Mouse (Mus musculus) yolk sac, embryonic 10.5 days (tissue): ENCODE measurements around the gene Gpr4.
A peak's percentile ranks its signal among the peaks of the same experiment; 100 is the strongest.

Experiments
- DNase-seq: peaks from one replicate; pipeline ENCODE4 v3.0.0-alpha.2; 2017; ENCODE audit warnings: low spot score

The Gpr4 gene

DNA sequence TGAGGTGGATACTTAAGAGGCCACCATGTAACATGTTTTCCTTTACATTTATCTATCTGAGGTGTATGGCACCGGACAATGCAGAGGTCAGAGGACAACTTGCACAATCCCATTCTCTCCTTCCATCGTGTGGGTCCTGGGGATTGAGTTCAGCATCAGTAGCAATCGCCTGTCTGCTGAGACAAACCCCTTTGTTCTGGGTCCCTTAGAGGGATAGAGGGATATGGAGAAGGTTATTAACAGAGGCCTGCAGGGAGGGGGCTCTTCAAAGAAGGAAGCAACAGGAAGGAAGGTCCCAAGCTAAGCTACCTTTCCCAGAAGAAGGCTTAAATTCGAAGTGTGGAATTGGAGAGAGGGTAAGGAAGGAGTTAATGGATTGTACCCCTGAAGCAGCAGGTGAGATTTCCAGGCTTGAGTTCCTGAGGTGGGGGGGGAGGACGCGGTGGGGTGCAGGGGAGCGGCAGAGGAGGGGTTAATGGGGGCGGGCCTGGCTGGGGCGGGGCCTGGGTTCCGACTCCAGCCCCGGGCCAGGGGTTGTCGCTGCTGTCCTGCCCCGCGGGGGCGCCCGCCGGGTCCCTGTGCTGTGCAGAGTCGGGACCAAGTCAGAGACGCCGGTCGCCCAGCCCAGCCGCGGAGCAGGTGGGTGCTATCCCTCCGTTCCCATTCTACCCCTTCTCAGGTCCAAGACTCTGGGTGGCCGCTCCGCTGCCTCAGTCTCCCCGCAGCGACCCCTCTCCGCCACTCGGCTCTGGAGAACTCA lies at the start of gene Gpr4:
Gene Gpr4 (plus strand): TSS at position 543 of the 760 bp plus-strand sequence.
- no peak for DNase-seq

DNA sequence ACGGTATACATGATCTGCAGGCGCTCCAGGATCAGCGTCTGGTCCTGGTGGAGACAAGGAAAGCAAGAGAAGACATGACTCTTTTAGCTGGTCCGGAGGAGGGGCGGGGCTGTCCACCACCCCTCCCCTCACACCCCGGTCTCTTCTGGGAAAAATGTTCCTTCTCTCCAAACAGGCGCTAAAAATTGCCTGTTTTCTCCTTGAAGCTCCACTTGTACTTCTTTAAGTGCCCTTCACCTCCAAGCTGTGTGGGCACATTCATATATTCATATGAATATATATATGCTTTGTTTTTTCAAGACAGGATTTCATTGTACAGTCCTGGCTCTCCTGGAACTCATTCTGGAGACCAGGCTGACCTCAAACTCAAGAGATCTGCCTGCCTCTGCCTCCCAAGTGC lies 49.4 kb upstream of the Gpr4 start:
- no peak for DNase-seq

DNA sequence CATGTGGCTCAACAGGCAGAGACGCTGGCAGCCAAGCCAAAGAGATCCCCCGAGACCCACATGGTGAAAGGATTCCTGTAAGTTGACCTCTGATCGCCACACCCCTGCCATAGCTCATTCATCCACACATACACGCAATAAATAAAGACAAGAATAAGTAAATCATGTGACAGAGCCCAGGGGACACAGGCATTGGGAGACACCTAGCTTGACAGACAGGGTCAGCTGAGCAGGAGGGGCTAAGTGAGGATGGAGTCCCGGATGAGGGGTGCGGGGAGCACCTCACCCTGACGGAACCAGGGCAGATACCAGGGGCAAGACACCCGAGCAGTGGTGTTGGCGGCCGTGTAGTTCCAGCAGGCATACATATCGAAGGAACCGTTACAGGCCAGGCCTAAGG lies 48.6 kb upstream of the Gpr4 start:
- DNase-seq = no peak

DNA sequence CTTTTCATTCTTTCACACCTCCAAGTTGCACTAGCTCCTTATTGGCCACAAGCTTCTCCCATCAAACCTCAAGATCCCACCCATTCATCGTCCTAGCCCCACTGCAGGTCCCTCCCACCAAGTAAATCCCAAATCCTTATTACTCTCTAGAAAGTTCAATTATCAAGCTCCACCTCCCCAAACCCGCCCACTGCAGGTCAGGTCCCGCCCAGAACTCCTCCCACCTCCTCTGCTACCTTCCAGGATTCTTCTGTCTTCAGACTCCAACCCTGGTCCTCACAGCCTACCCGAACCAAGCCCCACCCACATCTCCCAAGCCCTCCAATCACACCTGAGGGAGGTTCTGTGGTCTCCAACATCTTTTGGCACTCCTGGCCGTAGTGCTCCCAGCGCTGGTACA lies 48.1 kb upstream of the Gpr4 start:
- peak; percentile 39 for DNase-seq

DNA sequence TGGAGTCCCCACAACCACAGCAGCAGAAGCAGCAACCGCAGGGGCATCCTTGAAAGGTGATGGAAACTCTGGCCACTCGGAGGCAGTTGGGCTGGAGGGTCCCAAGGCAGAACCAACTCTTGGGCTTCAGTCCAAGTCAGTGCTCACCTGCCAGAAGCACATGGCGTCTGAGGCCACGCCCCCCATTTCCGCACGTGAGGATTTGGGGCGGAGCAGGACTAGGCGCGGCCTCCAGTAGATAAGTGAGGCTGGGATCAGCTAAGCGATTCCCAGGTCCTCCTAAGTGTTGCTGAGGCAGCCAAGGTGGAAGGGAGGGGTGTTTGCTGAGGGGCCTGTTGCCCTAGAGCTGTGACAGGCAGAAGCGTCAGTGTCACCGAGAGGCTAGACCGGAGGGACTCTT lies 47.4 kb upstream of the Gpr4 start:
- peak; percentile 58 for DNase-seq

DNA sequence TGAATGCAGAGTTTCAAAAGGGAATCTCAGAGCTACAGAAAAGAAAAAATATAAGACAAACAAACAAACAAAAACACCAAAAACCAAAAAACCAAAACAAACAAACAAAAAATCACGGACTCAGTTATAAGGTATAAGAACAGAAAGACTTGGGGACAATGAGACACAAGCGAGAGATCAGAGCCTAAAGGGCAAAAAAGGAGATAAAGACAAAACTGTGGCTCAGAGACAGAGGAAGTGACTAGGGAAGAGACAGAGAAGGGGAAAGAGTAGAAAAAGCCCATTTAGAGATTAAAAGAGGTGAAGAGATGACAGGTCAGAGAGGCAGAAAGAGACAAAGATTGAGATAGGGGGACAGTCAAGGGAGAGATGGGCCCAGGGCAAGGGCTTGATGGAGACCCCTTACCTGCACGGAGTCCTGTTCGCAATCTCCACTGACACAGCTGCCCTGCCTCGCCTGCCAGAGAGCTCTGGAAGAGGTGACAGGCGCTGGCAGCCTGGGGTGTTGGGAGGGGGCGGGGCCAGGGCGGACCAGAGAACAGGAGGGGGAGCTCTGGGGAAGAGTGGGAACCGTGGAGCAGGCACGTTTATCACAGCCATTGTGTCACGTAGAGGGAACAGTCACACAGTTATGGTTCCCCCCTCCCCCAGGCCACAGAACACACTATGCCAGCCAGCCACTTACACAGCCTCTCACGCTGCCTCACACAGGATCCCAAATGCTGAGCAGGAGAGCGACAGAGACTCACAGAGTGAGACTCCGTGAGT lies 46.5 kb upstream of the Gpr4 start, which contains the start of gene Gipr:
Gene Gipr (minus strand): TSS at position 472 of the 768 bp plus-strand sequence.
- DNase-seq = no peak

DNA sequence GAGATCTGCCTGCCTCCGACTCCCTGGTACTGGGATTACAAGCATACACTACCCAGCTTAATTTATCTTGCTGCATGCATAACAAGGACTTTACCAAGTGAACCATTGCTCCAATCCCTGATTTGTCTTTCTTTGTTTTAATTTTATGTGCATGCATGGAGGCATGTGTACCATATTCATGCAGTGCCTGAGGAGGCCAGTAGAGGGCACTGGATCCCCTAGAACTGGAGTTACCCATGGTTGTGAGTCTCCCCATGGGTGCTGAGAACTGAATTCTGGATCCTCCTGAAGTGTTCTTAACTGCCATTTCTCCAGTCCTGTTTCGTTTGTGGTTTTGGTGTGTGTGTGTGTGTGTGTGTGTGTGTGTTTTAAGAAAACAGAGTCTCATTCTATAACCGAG lies 45.3 kb upstream of the Gpr4 start:
- DNase-seq = no peak

DNA sequence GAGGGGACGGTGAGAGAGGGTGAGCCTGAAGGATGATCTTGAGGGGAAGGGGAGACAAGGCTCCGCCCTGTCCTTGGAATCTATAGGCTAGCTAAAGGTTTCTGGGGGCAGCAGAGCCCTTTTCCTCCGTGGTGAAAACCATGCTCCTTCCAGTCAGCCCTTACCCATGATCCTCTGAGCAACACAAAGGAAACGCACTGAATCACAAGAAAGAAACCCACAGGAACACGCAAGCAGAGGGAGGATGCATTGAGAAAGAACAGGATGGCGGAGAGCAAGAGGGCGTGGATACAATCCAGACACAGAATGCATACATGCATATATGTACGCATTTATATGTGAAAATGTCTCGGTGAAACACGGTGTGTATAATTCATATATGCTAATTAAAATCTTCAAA lies 42.8 kb upstream of the Gpr4 start:
- DNase-seq = no peak

DNA sequence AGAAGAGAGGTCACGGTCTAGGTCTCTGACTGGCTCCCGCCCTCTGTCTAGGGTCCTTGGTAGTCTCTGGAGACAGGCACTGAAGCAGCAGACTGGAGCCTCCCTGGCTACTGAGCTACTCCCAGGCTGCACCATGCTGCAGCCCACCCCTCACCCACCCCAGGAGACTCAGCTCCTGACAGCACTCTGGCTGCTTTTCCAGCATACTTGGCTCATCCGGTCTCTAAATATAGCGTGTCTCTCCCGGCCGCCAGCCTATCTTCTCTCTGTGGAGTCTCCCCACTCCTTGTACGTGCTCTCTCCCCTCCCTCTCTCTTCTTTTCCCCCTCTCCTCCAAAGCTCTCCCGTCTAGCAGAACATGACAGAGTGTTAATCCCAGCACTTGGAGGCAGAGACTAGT lies 42.2 kb upstream of the Gpr4 start:
- DNase-seq = no peak

DNA sequence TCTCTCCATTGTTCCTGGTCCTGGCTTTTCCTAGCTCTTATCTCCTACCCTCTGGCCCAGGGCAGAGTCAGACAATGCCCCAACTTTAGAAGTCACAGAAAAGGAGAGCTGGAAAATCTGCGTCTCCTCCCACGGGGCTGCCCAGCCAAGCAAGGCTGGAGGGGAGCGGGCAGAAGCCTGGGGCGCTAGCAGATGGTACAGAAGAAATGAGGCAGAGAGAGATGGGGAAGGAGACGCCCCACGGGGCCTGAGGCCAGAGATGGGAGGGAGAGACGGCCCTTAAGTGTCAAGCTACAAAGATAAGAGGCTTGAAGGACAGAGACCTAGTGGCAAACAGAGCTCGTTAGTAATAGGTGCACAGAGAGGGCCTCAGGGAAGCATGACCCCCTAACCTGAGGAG lies 40.5 kb upstream of the Gpr4 start:
- DNase-seq = no peak

DNA sequence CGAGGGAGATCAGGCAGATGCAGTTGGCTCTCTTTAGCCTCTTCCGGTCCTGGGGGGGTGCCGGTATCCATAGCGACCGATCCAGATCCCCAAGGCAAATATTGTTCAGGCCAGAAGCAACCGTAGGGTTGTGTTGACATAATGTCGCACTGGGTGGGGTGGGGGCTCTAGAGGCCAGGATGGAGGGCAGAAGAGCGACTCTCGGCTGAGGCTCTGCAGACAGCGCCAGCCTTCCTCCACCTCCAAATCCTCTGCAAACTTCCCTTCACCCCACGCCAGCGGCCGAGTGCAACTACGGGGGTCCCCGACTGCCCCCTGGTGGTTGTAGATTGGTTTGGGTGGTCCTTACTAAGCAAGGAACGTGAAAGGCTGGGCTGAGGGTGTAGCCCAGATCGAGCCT lies 39.5 kb upstream of the Gpr4 start:
- DNase-seq = peak; percentile 63

DNA sequence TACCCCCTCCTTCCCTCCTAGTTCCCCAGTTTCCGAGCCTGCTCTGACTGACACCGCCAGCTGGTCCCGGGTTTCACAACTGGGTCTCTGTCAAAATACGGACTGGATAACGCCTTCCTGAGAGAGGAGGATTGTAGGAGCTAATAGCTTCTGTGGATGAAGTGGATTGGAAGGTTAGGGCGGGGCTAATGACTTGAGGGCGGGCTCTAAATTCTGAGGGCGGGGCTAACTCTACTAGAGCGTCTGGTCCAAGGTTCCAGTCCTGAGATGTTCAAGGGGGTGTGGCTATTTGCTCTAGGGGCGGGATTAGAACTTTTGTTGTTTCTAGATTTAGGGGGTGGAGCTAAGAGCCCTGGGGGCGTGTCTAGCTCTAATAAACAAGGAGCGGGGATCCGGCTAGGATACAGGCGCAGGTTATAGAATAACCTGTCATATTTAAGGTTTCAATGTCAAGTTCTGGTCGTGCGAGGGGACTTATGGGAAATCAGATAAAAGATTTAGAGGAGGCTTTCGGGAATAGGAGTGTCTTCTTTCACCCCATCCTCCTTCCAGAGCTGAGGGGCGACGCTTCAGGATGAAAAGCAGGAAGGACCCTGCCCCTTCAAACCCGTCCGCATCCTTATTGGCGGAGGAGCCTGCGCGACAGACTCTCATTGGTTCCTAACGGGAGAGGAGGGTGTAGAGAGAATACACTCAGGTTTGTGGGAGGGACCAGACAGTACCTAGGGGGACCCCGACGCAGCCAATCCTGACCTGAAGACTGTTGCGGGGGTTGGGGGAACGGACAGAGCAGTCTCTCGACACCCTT lies 36.4 kb upstream of the Gpr4 start, which contains the start of gene Eml2:
Gene Eml2 (plus strand): TSS at position 714 of the 808 bp plus-strand sequence.
- DNase-seq = no peak

DNA sequence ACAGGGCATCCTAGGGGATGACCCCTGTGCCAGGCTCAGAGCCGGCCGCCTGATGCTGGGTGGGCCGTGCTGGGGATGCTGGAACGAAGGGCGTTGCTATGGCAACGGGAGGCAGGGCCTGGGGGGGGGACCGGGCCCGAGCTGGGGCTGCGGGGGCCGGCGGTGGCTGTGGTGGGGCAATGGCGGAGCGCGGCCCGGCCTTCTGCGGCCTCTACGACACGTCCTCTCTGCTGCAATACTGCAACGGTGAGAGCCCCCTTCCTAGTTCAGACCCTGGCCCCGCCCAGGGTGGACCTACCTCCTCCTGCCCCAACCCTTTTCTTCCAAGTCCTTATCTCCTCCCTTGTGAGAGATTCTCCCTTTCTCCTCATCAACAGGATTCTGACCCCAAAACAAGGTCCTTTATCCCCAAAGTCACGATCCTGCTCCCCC lies 35.8 kb upstream of the Gpr4 start:
- DNase-seq = no peak

DNA sequence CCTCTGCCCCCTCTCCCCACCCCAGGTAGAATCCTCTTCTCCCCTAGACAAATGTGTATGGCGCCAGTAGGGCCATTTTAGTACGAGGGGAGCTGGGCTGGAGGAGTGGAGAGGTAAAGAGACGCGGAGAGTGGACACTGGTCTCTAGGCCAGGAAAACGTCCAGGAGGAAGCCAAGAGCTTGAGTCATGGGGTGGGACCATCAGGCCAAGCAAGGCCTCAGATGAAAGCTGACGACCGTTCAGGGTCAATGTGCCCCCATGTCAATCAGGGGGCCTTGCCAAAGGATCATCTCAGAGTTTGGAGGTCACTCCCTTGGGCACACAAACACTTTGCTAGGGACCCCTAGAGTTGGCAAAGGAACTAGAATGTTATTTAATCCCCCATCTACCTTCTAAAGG lies 35.1 kb upstream of the Gpr4 start:
- no peak for DNase-seq

DNA sequence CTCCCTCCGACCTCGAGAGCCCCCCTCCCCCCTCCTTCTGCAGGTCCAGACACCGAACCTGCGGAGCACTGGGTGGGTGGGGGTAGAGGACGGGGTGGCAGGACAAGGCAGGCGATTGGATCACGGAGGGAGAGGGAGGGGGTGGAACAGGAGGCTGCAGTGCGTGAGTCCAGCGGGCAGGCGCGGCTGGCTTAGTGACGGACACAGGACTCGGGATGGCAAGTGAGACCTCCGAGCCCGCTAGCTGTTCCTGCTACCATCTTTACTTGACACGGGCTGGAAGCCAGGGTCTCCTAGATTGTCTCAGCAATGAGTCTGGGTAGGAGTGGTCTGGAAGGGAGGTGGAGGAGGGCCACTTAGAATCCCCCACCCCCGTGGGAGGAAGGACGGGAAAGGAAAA lies 34.3 kb upstream of the Gpr4 start:
- no peak for DNase-seq

DNA sequence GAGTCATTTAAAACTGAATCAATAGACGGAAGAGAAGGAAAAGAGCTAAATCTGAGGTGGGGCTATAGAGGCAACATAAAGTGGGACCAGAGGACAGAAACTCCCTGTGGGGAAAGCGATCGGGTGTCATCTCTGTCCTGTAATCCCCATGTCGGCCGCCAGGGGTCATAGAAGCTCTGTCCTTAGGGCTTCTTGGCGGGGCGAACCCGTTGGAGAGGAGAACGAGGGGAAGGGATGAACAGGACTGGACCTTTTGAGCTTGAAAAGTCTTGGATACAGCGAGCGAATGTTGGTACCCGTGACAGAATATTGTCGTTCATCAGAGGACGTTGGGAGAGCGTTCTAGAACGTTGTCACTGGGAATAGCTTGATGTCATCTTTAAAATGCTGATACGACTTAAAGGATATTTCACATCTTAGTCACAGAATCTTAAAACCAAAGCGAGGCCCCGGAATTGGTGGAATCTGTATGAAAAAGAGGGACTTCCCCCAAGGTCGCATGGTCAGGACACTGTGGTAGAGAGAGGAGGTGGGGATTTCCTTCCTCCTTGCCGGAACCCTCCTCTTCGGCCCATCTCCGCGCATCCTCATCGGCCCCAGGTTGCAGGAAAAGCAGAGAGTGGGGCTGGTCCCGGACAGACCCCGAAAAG lies 33.8 kb upstream of the Gpr4 start:
- DNase-seq = peak; percentile 48

DNA sequence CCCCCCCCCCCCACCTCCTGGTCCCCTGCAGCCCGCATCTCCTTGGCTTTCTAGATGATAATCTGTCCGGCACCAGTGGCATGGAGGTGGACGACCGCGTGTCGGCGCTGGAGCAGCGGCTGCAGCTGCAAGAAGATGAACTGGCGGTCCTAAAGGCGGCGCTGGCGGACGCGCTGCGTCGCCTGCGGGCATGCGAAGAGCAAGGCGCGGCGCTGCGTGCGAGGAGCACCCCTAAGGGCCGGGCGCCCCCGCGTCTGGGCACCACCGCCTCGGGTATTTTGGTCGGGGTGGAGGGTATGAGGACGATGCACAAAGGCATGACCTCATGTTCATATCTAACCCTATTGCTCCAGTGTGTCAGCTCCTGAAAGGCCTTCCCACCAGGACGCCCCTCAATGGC lies 33.2 kb upstream of the Gpr4 start:
- peak; percentile 43 for DNase-seq

DNA sequence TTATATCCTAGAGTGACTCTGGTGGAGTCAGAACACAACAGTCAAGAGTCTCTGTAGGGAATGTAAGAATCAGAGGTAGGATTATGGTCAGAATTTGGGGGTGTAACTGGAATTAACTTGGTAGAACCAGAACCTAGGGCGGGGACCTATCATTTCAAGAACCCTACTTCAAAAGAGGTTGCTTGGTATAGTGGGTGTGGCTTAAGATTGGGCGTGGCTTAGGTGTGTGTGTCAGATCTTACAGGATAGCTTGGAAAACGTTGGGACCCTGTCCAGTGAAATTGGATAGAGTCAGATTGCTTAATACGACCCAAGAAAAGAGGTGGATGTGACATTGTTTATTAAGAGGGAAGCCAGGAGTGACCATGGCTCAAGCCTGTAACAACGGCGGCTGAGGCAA lies 32.4 kb upstream of the Gpr4 start:
- DNase-seq = no peak

DNA sequence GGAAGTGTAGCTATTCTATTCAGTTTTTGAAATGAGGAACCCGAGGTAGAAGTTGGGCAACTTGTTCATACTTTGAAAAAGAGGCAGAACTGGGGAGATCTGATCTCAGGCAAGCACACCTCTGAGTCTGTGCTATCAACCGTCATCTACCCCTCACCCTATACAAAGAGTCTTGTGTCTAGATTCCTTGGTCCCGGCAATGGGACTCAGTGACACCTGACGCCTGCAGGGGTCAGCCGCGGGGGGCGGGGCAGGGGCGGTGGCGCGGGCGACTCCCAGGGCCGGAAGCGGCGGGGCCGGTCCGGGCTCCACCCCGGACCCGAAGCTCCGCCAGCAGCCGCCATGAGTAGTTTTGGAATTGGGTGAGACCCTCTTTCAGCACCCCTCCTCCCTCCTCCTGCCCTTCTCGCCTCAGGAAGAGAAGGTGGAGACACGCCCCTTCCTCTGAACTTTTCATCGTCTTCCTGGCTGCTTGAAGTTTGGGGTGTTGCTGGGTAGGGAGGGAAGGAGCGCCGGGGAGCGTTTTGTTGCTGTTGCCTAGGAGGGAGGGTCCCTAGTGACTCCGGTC lies 31.4 kb upstream of the Gpr4 start:
- DNase-seq = peak; percentile 73

DNA sequence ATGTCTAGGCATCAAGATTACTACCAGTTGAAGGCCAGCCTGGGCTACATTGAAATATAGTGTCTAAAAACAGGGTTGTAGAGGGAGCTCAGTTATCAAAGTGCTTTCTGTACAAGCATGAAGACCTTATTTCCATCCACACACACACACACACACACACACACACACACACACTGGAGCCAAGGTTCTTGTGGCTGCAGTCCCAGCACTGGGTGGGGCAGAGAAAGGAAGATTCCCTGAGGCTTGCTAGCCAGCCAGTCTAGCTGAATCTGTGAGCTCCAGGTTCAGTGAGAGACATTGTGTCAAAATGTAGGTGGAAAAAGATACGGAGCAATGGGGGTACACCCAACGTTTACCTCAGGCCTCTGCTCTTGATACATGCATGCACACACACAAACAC lies 28.1 kb upstream of the Gpr4 start:
- no peak for DNase-seq

DNA sequence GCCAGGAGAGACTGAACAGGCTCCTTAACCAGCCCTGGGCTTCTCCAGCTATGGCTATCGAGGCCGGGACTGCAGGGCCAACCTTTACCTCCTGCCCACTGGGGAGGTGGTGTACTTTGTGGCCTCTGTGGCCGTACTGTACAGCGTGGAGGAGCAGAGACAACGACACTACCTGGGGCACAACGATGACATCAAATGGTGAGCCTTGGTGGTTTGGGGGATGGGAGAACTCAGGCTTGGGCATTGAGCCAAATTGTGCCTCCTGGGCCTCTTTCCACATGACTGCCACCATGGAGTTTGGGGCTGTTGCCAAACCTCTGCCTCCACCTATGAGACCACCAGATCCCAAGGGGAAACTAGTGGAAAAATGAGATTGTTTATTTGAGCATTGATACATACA lies 27.6 kb upstream of the Gpr4 start:
- DNase-seq = no peak

DNA sequence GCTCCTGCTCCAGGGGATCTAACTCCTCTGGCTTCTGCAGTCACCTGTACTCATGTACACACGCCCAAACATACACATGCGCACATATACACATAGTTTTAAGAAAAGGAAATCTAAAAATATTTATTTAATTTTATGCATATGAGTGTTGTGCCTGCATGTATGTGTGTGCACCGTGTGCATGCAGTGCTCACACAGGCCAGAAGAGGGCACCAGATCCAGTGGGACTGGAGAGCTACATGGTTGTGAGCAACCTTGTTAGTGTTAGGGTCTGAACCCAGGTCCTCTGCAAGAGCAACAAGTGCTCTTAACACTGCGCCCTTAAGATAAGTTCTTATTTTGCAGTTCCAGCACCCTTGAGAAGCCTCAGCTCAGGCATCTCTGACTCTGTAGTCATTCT lies 17.7 kb upstream of the Gpr4 start:
- DNase-seq = no peak
